Mouse (Mus musculus): ENCODE data around the gene Tmem82. TPM values are rescaled to one million over a fixed set of nuclear protein-coding genes. Genes with fewer than 3 reads are reported as not detected.

Tmem82 gene
- polyA plus RNA-seq, 1 experiment from 2014 or later = 0.54 TPM

DNA sequence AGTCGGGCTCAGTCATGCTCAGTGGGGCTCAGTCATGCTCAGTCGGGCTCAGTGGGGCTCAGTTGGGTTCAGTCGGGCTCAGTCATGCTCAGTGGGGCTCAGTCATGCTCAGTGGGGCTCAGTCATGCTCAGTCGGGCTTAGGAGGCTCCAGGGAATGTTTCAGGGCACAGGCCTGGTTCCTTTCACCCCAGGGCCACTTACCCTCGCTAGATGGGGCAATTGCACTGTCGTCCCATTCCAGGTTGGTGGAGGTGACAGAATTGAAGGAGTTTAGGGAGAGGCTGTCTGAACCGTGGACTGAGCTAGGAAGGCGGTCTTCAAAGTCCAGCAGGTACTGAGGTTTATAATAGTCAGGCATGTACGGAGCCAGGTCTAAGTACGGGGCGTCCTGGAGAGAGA is 21.0 kb upstream of the Tmem82 start:
- no peaks in the 10 kb centered on the region for H3K9me3 ChIP-seq
- no peak overlapping the region for H3K9ac ChIP-seq
- no peaks in the 10 kb centered on the region for H3K27me3 ChIP-seq
- peaks cover 73% of the 10 kb centered on the region for H3K36me3 ChIP-seq
- H3K4me1 ChIP-seq = peaks cover 6% of the 10 kb centered on the region; the same call in 1 of the 2 replicates
- H3K4me2 ChIP-seq (replicated peaks) = no peak overlapping the region
- no peak overlapping the region for H3K27ac ChIP-seq
- H3K4me3 ChIP-seq = no peak overlapping the region
- 69% methylated on average over 11 of the region's 11 CpGs for WGBS
- no peak for ATAC-seq (ENCODE audit: insufficient number of reproducible peaks, insufficient read depth, low FRiP score, low TSS enrichment)

DNA sequence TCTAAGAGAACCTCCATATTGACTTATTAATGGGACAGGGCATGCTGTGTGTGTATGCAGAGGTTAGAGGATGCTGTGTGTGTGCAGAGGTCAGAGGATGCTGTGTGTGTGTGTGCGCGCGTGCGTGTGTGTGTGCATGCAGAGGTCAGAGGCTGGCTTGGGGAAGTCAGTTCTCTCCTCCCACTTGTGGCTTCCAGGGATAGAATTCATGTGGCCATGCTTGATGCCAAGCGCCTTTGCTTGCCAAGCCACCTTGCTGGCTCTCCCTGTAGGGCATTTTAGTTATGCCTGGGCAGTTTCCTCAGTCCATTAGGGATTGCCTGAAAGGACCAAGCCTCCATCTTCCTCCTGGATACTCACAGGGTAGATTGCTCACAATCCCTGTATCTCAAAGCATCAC is 18.3 kb upstream of the Tmem82 start:
- H3K27me3 ChIP-seq = no peaks in the 10 kb centered on the region
- no peak overlapping the region for H3K4me3 ChIP-seq
- H3K4me2 ChIP-seq (replicated peaks) = no peak overlapping the region
- no peak overlapping the region for H3K27ac ChIP-seq
- peaks cover 90% of the 10 kb centered on the region for H3K36me3 ChIP-seq
- H3K4me1 ChIP-seq = no peaks in the 10 kb centered on the region
- H3K9me3 ChIP-seq = no peaks in the 10 kb centered on the region
- 86% methylated on average over 5 of the region's 5 CpGs for WGBS
- no peak overlapping the region for H3K9ac ChIP-seq
- no peak for ATAC-seq (ENCODE audit: insufficient number of reproducible peaks, insufficient read depth, low FRiP score, low TSS enrichment)

GRCm38 (mm10) chr4:141635991-141636390 is 17.6 kb upstream of the Tmem82 start:
- H3K36me3 ChIP-seq = peaks cover 90% of the 10 kb centered on the region
- no peaks in the 10 kb centered on the region for H3K27me3 ChIP-seq
- H3K4me1 ChIP-seq = no peaks in the 10 kb centered on the region
- no peak overlapping the region for H3K9ac ChIP-seq
- no peak overlapping the region for H3K4me3 ChIP-seq
- H3K9me3 ChIP-seq = no peaks in the 10 kb centered on the region
- ATAC-seq (ENCODE audit: insufficient number of reproducible peaks, insufficient read depth, low FRiP score, low TSS enrichment) = no peak
- 45% methylated on average over 9 of the region's 9 CpGs for WGBS
- no peak overlapping the region for H3K4me2 ChIP-seq (replicated peaks)
- no peak overlapping the region for H3K27ac ChIP-seq

GRCm38 (mm10) chr4:141632111-141632873 is 13.9 kb upstream of the Tmem82 start:
- no peaks in the 10 kb centered on the region for H3K27me3 ChIP-seq
- no peaks in the 10 kb centered on the region for H3K9me3 ChIP-seq
- no peak overlapping the region for H3K4me2 ChIP-seq (replicated peaks)
- peaks cover 94% of the 10 kb centered on the region for H3K36me3 ChIP-seq
- WGBS = 93% methylated on average over 21 of the region's 21 CpGs
- H3K4me3 ChIP-seq = no peak overlapping the region
- H3K27ac ChIP-seq = no peak overlapping the region
- no peaks in the 10 kb centered on the region for H3K4me1 ChIP-seq
- ATAC-seq (ENCODE audit: insufficient number of reproducible peaks, insufficient read depth, low FRiP score, low TSS enrichment) = no peak
- no peak overlapping the region for H3K9ac ChIP-seq

DNA sequence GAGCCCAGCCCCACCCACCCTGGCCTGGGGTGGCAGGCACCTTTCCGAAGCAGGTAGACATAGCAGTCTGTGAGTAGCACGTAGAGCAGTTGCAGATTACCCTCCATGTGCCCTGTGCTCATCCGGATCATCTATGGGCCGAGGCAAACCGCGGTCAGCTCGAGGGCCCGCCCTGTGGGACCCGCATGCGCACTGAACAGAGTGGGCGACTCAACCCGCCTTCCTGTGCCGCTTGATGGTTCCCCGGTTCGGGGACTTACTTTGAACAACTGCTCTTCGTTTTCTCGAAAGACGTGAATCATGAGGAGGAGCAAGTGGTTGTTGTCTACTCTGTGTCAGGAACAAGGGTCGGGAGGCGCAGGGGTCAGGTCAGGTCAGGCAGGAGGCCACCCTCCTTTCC is 12.8 kb upstream of the Tmem82 start:
- WGBS = 93% methylated on average over 20 of the region's 20 CpGs
- Histone ChIP-seq H3K27me3 (no peaks in the 10 kb centered on the region), H3K4me2 (replicated peaks) (no peak overlapping the region), H3K9me3 (no peaks in the 10 kb centered on the region), H3K9ac (no peak overlapping the region), H3K27ac (no peak overlapping the region), H3K36me3 (peaks cover 90% of the 10 kb centered on the region), H3K4me3 (no peak overlapping the region), H3K4me1 (no peaks in the 10 kb centered on the region)
- ATAC-seq (ENCODE audit: insufficient number of reproducible peaks, insufficient read depth, low FRiP score, low TSS enrichment) = no peak

- H3K9ac ChIP-seq = no peak overlapping the region
- no peak overlapping the region for H3K4me3 ChIP-seq
- peaks cover 94% of the 10 kb centered on the region for H3K36me3 ChIP-seq
- no peaks in the 10 kb centered on the region for H3K9me3 ChIP-seq
- H3K4me1 ChIP-seq = no peaks in the 10 kb centered on the region
- ATAC-seq (ENCODE audit: insufficient number of reproducible peaks, insufficient read depth, low FRiP score, low TSS enrichment) = no peak
- no peaks in the 10 kb centered on the region for H3K27me3 ChIP-seq
- WGBS = 93% methylated on average over 11 of the region's 11 CpGs
- H3K27ac ChIP-seq = no peak overlapping the region
- no peak overlapping the region for H3K4me2 ChIP-seq (replicated peaks)
These were observed 11.6 kb upstream of the Tmem82 start for GRCm38 (mm10) chr4:141630021-141630420.

DNA sequence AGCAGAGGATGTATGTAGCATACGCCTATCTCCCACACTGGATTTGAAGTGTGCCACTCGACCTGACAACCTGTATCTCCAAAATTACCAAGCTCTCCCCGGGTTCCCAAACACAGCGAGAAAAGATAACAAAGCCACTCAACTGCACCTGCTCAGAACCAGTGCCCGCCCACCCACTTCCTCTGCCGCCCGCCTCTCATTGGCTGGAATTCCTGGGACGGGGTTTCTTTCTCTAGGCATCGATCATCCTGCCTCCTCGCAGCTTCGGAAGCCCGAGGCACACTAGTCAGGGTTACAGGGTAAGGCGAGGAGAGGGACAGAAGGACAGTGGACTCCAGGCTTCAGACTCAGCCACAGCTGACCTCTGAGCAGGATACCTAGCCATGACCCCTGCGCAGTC is 10.2 kb upstream of the Tmem82 start:
- Histone ChIP-seq H3K9me3 (no peaks in the 10 kb centered on the region), H3K4me3 (no peak overlapping the region), H3K9ac (no peak overlapping the region), H3K4me1 (no peaks in the 10 kb centered on the region), H3K4me2 (replicated peaks) (no peak overlapping the region), H3K36me3 (peaks cover 85% of the 10 kb centered on the region), H3K27ac (no peak overlapping the region), H3K27me3 (no peaks in the 10 kb centered on the region)
- WGBS = 88% methylated on average over 14 of the region's 14 CpGs
- no peak for ATAC-seq (ENCODE audit: insufficient number of reproducible peaks, insufficient read depth, low FRiP score, low TSS enrichment)

DNA sequence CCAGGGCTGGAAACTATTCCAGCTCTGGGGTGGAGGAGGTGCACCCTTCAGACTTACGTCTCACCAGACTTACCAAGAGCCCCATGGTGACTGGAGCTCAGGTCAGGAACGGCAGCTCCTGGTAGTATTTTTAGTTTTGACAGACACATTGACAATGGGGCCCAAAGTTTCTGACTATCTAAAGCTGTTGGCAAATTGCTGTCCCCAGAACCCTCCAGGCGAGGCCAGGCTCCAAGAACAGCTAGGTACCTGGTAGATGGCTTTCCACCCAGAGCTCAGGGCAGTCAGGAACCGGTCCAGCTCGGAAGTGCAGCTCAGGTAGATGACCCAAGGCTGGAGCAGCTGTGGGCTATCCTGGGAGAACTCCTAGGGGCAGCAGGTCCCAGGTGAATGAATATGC is 9.1 kb upstream of the Tmem82 start:
- Histone ChIP-seq H3K36me3 (peaks cover 74% of the 10 kb centered on the region), H3K27me3 (no peaks in the 10 kb centered on the region), H3K9me3 (no peaks in the 10 kb centered on the region), H3K4me2 (replicated peaks) (no peak overlapping the region), H3K9ac (no peak overlapping the region), H3K4me3 (no peak overlapping the region), H3K4me1 (no peaks in the 10 kb centered on the region), H3K27ac (no peak overlapping the region)
- ATAC-seq (ENCODE audit: insufficient number of reproducible peaks, insufficient read depth, low FRiP score, low TSS enrichment) = no peak
- WGBS = 86% methylated on average over 5 of the region's 5 CpGs

DNA sequence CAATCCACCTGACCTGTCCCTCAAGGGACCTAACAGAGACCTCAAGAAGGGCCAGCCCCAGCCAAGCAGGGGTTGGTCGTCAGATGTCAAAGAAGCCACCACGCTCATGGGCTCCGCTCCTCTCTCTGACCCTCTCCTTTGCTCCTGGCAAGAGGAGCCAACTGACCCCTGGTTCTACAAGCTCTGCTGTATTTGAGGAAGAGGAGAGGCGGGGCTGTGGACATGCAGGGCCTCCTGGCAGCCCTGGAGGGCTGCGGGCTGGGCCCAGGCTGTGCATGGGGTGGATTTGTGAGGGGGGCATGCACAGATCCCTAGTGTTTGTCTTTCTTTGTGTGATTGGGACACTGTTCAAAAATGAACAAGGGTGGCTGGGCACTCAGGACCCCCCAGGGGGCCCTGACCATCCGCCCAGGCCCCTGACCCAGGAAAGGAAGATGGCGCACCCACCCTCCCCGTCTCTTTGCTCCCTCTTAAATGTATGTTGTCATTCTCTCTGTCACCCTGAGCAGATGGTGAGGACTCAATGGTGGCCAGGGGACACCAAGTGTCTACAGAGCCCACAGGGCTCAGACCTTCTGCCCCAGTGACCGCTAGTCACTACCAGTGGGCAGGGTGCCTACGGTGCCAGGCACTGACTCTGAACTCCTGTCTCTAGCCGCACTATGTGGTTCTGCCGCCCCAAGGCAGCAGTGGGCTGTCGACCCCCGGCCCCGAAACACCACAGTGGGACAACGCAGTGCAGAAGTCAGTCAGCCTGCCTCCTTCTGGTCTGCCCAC is 7.5 kb upstream of the Tmem82 start:
- H3K4me2 ChIP-seq (replicated peaks) = no peak overlapping the region
- 93% methylated on average over 16 of the region's 16 CpGs for WGBS
- ATAC-seq (ENCODE audit: insufficient number of reproducible peaks, insufficient read depth, low FRiP score, low TSS enrichment) = no peak
- no peaks in the 10 kb centered on the region for H3K4me1 ChIP-seq
- H3K9ac ChIP-seq = no peak overlapping the region
- H3K27ac ChIP-seq = no peak overlapping the region
- H3K36me3 ChIP-seq = peaks cover 58% of the 10 kb centered on the region
- H3K4me3 ChIP-seq = no peak overlapping the region
- H3K9me3 ChIP-seq = no peaks in the 10 kb centered on the region
- H3K27me3 ChIP-seq = no peaks in the 10 kb centered on the region

DNA sequence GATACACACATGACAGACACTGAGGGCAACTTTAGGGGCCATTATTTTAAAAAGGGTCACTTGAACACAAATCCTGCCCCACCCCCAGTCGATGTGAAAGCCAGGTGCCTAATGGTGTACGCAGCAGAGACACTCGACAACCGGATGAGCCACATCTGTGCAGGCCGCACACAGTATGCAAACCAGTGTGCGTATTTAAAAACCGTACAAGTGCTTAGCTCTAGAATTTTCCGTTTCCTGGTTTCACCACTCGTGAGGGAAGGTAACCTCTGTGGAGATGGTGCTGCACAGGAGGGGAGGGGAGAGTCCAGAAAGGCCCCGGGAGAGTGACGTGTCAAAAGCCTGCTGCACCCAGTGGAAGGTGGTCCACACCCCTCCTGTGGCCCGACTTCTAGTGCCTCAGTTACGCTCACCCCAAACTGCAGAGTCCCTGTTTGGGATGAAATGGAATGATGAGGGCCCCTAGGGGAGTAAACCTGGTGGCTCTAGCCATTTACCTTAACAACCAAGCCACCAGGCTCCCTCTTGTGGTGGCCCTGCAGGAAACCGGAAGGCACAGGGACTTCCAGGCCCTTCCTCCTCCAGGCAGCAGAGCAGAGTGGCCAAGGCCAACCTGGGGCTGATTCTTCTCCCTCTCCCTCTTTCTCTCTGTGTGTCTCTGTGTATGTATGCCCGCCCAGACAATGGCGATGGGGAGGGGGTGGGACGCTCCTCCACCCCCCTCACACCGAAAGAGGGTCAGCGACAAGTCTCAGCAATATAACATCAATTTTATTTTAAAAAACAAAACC is 6.7 kb upstream of the Tmem82 start:
- no peaks in the 10 kb centered on the region for H3K4me1 ChIP-seq
- H3K9me3 ChIP-seq = no peaks in the 10 kb centered on the region
- no peak for ATAC-seq (ENCODE audit: insufficient number of reproducible peaks, insufficient read depth, low FRiP score, low TSS enrichment)
- 73% methylated on average over 19 of the region's 19 CpGs for WGBS
- H3K27me3 ChIP-seq = no peaks in the 10 kb centered on the region
- no peak overlapping the region for H3K4me2 ChIP-seq (replicated peaks)
- no peak overlapping the region for H3K27ac ChIP-seq
- no peak overlapping the region for H3K4me3 ChIP-seq
- H3K9ac ChIP-seq = no peak overlapping the region
- H3K36me3 ChIP-seq = peaks cover 50% of the 10 kb centered on the region

DNA sequence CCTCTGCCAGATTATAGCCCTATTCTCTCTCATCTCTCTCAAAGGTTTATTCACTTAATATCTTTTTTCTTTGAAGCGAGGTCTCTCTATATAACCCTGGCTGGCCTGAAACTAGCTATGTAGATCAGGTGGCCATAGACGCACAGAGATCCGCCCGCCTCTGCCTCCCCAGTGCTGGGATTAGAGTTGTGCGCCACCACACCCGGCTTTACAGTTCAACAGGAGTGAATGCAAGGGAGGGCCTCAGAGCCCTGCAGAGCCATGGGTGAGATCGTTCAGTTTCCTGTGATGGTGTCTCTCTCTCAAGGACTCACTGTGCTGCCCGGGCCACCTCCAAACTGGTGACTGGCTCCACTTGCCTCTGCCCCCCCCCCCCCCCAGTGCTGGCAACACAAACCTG is 5.7 kb upstream of the Tmem82 start:
- peaks cover 40% of the 10 kb centered on the region for H3K36me3 ChIP-seq
- 95% methylated on average over 8 of the region's 8 CpGs for WGBS
- H3K4me2 ChIP-seq (replicated peaks) = no peak overlapping the region
- ATAC-seq (ENCODE audit: insufficient number of reproducible peaks, insufficient read depth, low FRiP score, low TSS enrichment) = no peak
- H3K9me3 ChIP-seq = no peaks in the 10 kb centered on the region
- no peaks in the 10 kb centered on the region for H3K4me1 ChIP-seq
- no peak overlapping the region for H3K4me3 ChIP-seq
- H3K27me3 ChIP-seq = no peaks in the 10 kb centered on the region
- no peak overlapping the region for H3K27ac ChIP-seq
- H3K9ac ChIP-seq = no peak overlapping the region

Data from embryonic facial prominence, embryonic 12.5 days (tissue).